Mouse (Mus musculus) c-Kit-positive CD71-positive TER-119-negative erythroid progenitor cells, embryonic 14.5 days (primary cell): ENCODE measurements at regions not wholly inside any gene's neighbourhood (a gene's known extent, or its start where the extent isn't known, plus 50 kb on each side); places are given as distances from the start of the nearest gene placed in this dataset.

Experiments
- DNase-seq: peaks from one replicate; pipeline ENCODE4 v3.0.0-alpha.2; 2013; ENCODE audit warnings: low read depth

- no peak for DNase-seq
Observed at GRCm38 (mm10) chr12:117430886-117431285, 85.4 kb upstream of the Rapgef5 start.

- no peak for DNase-seq
Observed at GRCm38 (mm10) chr12:117432788-117433187, 83.5 kb upstream of the Rapgef5 start.

- no peak for DNase-seq
Observed at GRCm38 (mm10) chr12:117437011-117437410, 79.3 kb upstream of the Rapgef5 start.

DNA sequence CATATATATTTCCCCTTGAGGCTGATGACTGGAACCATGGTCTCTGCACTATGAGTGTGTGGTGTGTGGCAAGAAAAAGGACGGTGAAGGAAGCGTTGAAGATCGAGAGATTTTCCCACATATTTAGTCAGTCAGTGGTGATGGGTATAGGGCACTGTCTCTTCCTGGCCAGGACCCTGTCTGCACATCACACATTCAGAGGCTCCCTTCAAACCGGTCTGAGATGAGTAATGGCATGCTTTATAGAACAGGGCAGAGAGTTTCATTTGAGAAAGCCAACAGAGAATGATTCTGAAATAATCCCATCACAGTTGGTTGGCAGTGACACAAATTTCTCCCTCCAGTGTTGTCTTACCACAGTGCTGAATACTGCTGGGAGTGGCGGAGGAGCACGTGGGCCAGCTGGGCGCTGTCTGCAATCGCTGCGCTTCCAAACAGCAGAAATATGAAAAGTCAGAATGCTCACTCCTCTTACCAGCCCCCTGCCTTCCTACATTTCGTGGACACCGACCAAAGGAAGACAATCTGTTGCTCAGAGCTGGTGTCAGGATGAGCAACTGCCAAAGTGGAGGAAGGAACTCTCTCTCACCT is 77.2 kb upstream of the Rapgef5 start:
- DNase-seq, result no peak

- DNase-seq, result no peak
Observed at GRCm38 (mm10) chr12:117444247-117444989, 71.9 kb upstream of the Rapgef5 start.

GRCm38 (mm10) chr12:117447223-117447622 is 69.1 kb upstream of the Rapgef5 start:
- no peak for DNase-seq

DNA sequence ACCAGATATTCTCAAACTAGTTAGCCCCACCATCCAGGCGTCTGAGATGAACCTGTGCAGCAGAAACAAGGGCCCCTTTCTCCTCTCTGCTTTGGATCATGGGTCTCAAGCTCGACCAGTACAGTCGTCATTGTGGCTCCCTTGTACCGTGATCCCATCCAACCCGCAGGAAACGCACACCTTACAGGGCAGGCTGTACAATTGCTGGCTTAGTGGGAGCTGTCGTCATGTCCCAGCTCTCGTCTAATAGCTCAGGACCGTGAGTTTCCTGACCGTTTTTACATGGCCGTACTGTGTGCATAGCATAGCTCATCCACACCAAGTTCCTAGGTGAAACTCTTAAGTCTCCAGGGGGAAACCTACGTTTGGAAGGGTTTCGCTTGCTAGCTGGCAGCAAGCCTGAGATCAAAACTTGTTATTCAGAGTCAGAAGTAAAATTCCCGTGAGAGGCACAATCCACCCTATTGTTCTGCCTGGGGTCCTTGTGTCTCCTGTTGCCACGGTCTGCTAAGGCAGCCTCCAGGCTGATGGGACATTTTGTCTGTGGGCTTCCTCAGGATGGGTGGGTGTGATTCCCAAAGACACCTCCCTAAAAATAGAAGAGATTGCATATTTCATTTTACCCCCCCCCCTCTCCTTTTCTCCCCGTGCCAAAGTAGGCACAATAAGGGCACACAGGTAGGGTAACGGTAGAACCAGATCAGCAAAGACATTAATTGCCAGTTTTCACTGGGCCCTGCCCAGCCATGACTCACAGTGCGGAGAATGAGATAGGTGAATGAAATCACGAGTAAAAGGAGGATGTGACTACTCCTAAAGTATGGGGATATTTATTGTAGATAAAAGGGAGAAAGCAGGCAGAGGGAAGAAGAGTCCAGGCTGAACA is 68.2 kb upstream of the Rapgef5 start:
- no peak for DNase-seq

- DNase-seq, result no peak
Observed at GRCm38 (mm10) chr12:117449080-117449479, 67.2 kb upstream of the Rapgef5 start.

- no peak for DNase-seq
Observed at GRCm38 (mm10) chr12:117450106-117450505, 66.2 kb upstream of the Rapgef5 start.

GRCm38 (mm10) chr12:117450871-117451270 is 65.4 kb upstream of the Rapgef5 start:
- DNase-seq, result no peak

DNA sequence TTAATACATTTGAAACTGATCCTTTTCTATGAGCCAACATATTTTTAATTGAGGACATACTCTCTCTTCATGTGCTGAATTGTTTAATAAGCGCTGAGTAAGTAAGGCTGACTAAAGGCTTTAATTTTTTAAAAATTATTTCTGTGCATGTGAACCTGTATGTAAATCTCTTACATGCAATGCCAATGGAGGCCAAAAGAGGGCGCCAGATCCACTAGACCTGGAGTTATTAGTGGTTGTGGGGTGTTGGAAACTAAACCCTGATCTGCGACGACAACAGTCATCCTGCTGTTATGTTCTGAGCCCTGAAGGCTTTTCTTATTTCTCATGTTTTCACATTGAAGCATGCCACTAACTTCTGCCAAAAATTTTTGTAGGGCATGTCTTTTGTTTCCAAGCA is 64.8 kb upstream of the Rapgef5 start:
- DNase-seq, result peak; percentile 19

DNA sequence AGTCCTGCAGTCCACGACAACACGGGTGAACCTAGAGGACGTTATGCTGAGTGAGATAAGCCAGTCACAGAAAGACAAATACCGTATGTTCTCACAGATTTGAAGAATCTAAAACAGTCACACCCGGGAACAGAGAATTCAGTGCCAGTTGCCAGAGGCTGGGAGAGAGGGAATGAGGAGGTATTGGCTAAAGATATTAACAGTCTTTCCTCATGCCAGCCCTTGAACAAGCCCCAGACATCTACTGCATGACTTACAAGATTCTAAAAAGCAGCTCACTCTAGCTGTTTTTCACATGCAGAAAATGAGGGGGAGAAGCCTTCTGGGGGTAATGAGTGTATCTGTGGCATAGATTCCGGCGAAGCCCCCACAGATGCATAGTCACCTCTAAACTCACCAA is 60.5 kb upstream of the Rapgef5 start:
- DNase-seq, result no peak

DNA sequence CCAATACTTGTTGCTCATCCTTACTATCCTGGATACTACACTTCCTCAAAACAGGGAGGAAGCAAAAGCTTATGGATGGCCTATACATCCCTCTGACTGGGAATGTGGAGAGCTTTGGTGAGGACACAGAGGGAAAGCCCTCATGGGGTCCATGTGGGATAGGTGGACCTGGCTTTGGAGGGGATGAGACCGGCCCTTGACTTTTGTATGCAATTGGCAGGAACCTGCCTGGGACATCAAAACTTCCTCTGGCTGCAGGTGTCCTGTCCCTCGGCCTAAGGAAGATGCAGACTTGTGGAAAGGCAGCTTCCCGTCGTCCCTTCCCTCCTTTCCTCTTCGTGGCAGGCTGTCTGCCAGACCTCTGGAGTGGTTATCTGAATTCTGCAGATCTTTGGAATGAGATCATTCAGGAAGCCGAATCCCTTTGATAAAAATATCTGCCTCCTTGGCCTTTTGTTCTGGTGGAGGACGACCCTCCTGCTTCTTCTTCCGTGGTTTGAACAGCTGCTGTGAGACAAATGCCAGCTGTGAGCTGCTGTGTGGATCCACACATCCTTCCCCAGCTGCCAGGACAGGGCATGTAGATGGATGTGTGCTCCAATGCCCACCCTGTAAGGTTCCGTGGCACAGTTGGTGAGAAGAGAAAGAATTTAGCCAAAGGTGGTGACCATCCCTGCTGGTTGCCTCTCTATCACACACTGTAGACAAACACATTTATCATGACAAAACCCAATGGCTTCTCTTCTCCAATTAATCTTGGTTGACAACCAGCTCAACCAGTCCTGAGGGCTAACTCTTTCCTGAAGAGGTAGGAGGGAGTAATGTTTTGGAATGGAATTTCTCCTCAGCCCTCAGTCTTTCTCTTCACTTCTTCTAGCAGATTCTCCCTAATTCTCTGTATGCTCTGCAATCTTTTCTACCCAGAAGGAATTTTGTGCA is 57.9 kb upstream of the Rapgef5 start:
- no peak for DNase-seq

- no peak for DNase-seq
Observed at GRCm38 (mm10) chr12:117459541-117459940, 56.7 kb upstream of the Rapgef5 start.

GRCm38 (mm10) chr12:117465206-117465605 is 51.1 kb upstream of the Rapgef5 start:
- DNase-seq, result no peak

DNA sequence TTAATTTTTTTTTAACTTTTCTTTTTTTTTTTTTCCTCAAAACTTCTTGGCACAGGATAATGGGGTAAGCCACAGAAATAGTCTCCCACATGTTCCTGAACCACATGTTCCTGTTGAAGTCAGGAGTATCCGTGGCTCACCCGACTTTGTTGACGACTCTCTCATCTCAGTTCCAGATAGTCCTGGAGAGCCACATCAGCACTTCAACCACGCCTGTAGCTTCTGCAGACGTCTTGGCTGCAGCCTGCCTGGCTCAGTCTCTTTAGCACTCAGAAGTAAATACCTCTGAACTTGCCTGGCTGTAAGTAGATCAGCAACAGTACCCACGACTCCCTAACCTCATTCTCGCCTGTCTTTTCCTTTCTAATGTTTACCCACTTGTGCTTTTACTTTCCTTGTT is 50.3 kb upstream of the Rapgef5 start:
- no peak for DNase-seq
